In the genomic region with DNA sequence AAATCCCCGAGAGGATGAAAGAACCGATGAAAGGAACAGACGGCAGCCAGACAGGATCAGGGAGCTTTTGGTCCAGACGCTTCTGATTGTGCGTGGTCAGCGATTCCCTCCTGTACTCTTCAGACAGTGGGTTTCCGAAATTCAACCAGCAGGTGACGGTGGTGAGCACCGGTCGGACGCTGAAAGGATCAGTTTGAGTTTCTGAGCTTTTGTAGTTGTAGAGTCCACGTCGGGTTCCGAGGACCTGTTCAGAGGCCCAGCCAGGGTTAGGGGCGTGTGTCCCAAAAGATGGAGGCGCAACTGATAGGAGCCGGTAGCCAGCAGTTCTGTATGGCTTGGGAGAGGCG, we compare ENCODE assay signal across 8 mouse cellular contexts. TPM values are rescaled to one million over a fixed set of nuclear protein-coding genes. Genes with fewer than 3 reads are reported as not detected.
DNase-seq lines count a peak whose midpoint lies in the region; ATAC-seq and TF ChIP-seq lines count a peak whose summit lies in the region.

No protein-coding gene starts in this region.

- H3K4me3 ChIP-seq in embryonic fibroblast, embryonic 13.5 days (ENCODE audit: insufficient read depth, low read length) = peak overlapping the region; percentile 80
- peak overlapping the region; percentile 34 for H3K4me3 ChIP-seq in hindbrain, postnatal 0 days (ENCODE audit: low read length)
- H3K4me3 ChIP-seq in liver, adult 2 months (ENCODE audit: insufficient read depth, low read depth, low read length) = peak overlapping the region; percentile 64
- H3K4me3 ChIP-seq in midbrain, postnatal 0 days (ENCODE audit: low read depth, low read length) = peak overlapping the region; percentile 46
- peak overlapping the region; percentile 39 for H3K4me3 ChIP-seq in thymus, adult 2 months (ENCODE audit: control insufficient read depth, insufficient read depth, low read length)

- no peaks in the 10 kb centered on the region for H3K79me2 ChIP-seq in liver, adult 2 months (ENCODE audit: control insufficient read depth, insufficient read depth, low read length)

- no peaks in the 10 kb centered on the region; the same call in 1 of the 2 replicates for H3K4me1 ChIP-seq in embryonic fibroblast, embryonic 13.5 days (ENCODE audit: control insufficient read depth, insufficient read depth, low read length)
- H3K4me1 ChIP-seq in hindbrain, postnatal 0 days (ENCODE audit: insufficient read depth, low read length) = peaks cover 5% of the 10 kb centered on the region; the same call in 1 of the 2 replicates
- H3K4me1 ChIP-seq in liver, adult 2 months (ENCODE audit: control insufficient read depth, insufficient read depth, low read length) = 0 out of 2 replicates have a peak, but pooled peaks cover 3% of the 10 kb centered on the region
- no peaks in the 10 kb centered on the region for H3K4me1 ChIP-seq in midbrain, postnatal 0 days (ENCODE audit: insufficient read depth, low read length)
- peaks cover 19% of the 10 kb centered on the region for H3K4me1 ChIP-seq in thymus, adult 2 months (replicated peaks; ENCODE audit: control insufficient read depth, insufficient read depth, low read length)

- DNase-seq in left cerebral cortex, adult 18-20 months (ENCODE audit: low spot score in 2 of 2) = peak; percentile 27 to 30
- DNase-seq in left cerebral cortex, adult 8-10 months (ENCODE audit: low spot score in 2 of 2) = no peak
- peak; percentile 40 to 57 for DNase-seq in adrenal gland, postnatal 4 days (ENCODE audit: low spot score in 2 of 2)
- peak; percentile 83 for DNase-seq in hindbrain, postnatal 0 days (ENCODE audit: low spot score)
- peak; percentile 59 for DNase-seq in liver, adult 2 months (ENCODE audit: extremely low read depth, low read depth, low spot score)
- peak; percentile 74 for DNase-seq in midbrain, postnatal 0 days (ENCODE audit: low spot score)
- DNase-seq in thymus, adult 2 months = peak; percentile 66

- peak overlapping the region; percentile 37; the same call in 1 of the 2 replicates for H3K9ac ChIP-seq in hindbrain, postnatal 0 days (replicated peaks; ENCODE audit: low read length)
- peak overlapping the region; percentile 57 for H3K9ac ChIP-seq in liver, adult 2 months (ENCODE audit: low read depth, low read length)
- H3K9ac ChIP-seq in midbrain, postnatal 0 days (replicated peaks; ENCODE audit: low read length, poor library complexity, severe bottlenecking) = peak overlapping the region; percentile 50

- TF ChIP-seq POLR2A in embryonic fibroblast, embryonic 13.5 days (IDR thresholded peaks at IDR 0.05; ENCODE audit: low read depth, low read length) = no peak
- TF ChIP-seq POLR2A in liver, adult 2 months (IDR thresholded peaks at IDR 0.05; ENCODE audit: extremely low read depth, insufficient read depth, low read length) = no peak
- 0 out of 2 replicates have a peak, but pooled peaks have one; percentile 9 for TF ChIP-seq POLR2A in thymus, adult 2 months (IDR thresholded peaks at IDR 0.05; ENCODE audit: control insufficient read depth, extremely low read depth, insufficient read depth, low read length, poor library complexity)

- WGBS in hindbrain, postnatal 0 days = under 1% methylated on average over 18 of the region's 18 CpGs
- under 1% methylated on average over 18 of the region's 18 CpGs for WGBS in liver, adult 2 months
- 2% methylated on average over 18 of the region's 18 CpGs for WGBS in midbrain, postnatal 0 days
- 4% methylated on average over 18 of the region's 18 CpGs for WGBS in thymus, adult 2 months

- peak; percentile 52 for ATAC-seq in hindbrain, postnatal 0 days
- peak; percentile 22; the same call in 1 of the 2 replicates for ATAC-seq in midbrain, postnatal 0 days (ENCODE audit: low FRiP score)

- H3K9me3 ChIP-seq in hindbrain, postnatal 0 days (ENCODE audit: low read length) = no peaks in the 10 kb centered on the region
- H3K9me3 ChIP-seq in midbrain, postnatal 0 days (ENCODE audit: low read length) = no peaks in the 10 kb centered on the region

- H3K36me3 ChIP-seq in hindbrain, postnatal 0 days (ENCODE audit: insufficient read depth, low read length) = no peaks in the 10 kb centered on the region
- H3K36me3 ChIP-seq in liver, adult 2 months (ENCODE audit: control insufficient read depth, insufficient read depth, low read length) = no peaks in the 10 kb centered on the region
- H3K36me3 ChIP-seq in midbrain, postnatal 0 days (ENCODE audit: insufficient read depth, low read length) = no peaks in the 10 kb centered on the region
- peaks cover 23% of the 10 kb centered on the region for H3K36me3 ChIP-seq in thymus, adult 2 months (ENCODE audit: control insufficient read depth, insufficient read depth, low read length)

- no peaks in the 10 kb centered on the region for H3K27me3 ChIP-seq in hindbrain, postnatal 0 days (ENCODE audit: insufficient read depth, low read length)
- H3K27me3 ChIP-seq in liver, adult 2 months (ENCODE audit: control insufficient read depth, insufficient read depth, low read length) = no peaks in the 10 kb centered on the region
- H3K27me3 ChIP-seq in midbrain, postnatal 0 days (ENCODE audit: insufficient read depth, low read length) = no peaks in the 10 kb centered on the region
- H3K27me3 ChIP-seq in thymus, adult 2 months (ENCODE audit: control insufficient read depth, insufficient read depth, low read length) = no peaks in the 10 kb centered on the region

- peak overlapping the region; percentile 96 for H3K27ac ChIP-seq in embryonic fibroblast, embryonic 13.5 days (ENCODE audit: insufficient read depth, low read length)
- H3K27ac ChIP-seq in hindbrain, postnatal 0 days = peak overlapping the region; percentile 57
- peak overlapping the region; percentile 51 for H3K27ac ChIP-seq in liver, adult 2 months (replicated peaks; ENCODE audit: insufficient read depth, low read depth, low read length)
- H3K27ac ChIP-seq in midbrain, postnatal 0 days (ENCODE audit: low read depth, low read length) = peak overlapping the region; percentile 43; the same call in 1 of the 2 replicates
- H3K27ac ChIP-seq in thymus, adult 2 months (ENCODE audit: control insufficient read depth, insufficient read depth, low read length) = 0 out of 2 replicates have a peak overlapping the region, but pooled peaks have one; percentile 4

- H3K4me2 ChIP-seq in hindbrain, postnatal 0 days (ENCODE audit: low read depth, low read length) = peak overlapping the region; percentile 54
- peak overlapping the region; percentile 78 for H3K4me2 ChIP-seq in midbrain, postnatal 0 days (ENCODE audit: low read depth, low read length, poor library complexity, severe bottlenecking)

- TF ChIP-seq CTCF in embryonic fibroblast, embryonic 13.5 days (IDR thresholded peaks at IDR 0.05; ENCODE audit: borderline replicate concordance, insufficient read depth, low read length) = peak; percentile 63; the same call in 1 of the 2 replicates
- peak; percentile 86 for TF ChIP-seq CTCF in hindbrain, postnatal 0 days (IDR thresholded peaks at IDR 0.05; ENCODE audit: low read depth)
- TF ChIP-seq CTCF in liver, adult 2 months (IDR thresholded peaks at IDR 0.05; ENCODE audit: low read depth, low read length) = peak; percentile 77
- peak; percentile 86 for TF ChIP-seq CTCF in midbrain, postnatal 0 days (IDR thresholded peaks at IDR 0.05)
- TF ChIP-seq CTCF in thymus, adult 2 months (IDR thresholded peaks at IDR 0.05; ENCODE audit: borderline replicate concordance, control insufficient read depth, extremely low read depth, insufficient read depth, low read length, poor library complexity) = peak; percentile 69; the same call in 1 of the 2 replicates

RNA-seq across cellular contexts. Expression of a gene that starts 0.7 kb away (rescaled TPM):
- total RNA-seq in left cerebral cortex, adult 18-20 months (2021) = 1 to 10 TPM; 1.2 to 1.4 TPM
- 1 to 10 TPM; 1.0 to 2.0 (median 1.2) TPM for total RNA-seq in left cerebral cortex, adult 8-10 months (2022)
- 1 to 10 TPM; 3.4 to 4.1 TPM for total RNA-seq in adrenal gland, postnatal 4 days (2021)
- polyA plus RNA-seq in embryonic fibroblast, embryonic 13.5 days (2011; ENCODE audit: insufficient read length, low read depth, missing spikeins) = 20.7 and 26.0 TPM in 2 replicates
- total RNA-seq in hindbrain, postnatal 0 days (2014; rRNA removed) = 1.7 and 2.0 TPM in 2 replicates
- 1.3 and 1.7 TPM in 2 replicates for polyA plus RNA-seq in hindbrain, postnatal 0 days (2015; fragmentation: Nextera tagmentation; extraction: Ambion mirVana)
- total RNA-seq in liver, adult 2 months (2014; rRNA removed) = 0.65 and 1.0 TPM in 2 replicates
- polyA plus RNA-seq in liver, adult 2 months (2012; rRNA removed) = 0.68 and 1.6 TPM in 2 replicates
- 0.93 and 1.6 TPM in 2 replicates for total RNA-seq in midbrain, postnatal 0 days (2014; rRNA removed)
- polyA plus RNA-seq in midbrain, postnatal 0 days (2015; fragmentation: Nextera tagmentation; extraction: Ambion mirVana) = 0.57 and 0.92 TPM in 2 replicates
- polyA plus RNA-seq in thymus, adult 2 months (2012; rRNA removed) = 6.2 and 8.0 TPM in 2 replicates

RNA-seq across cellular contexts. Expression of a gene that starts 2.7 kb away (rescaled TPM):
- total RNA-seq in left cerebral cortex, adult 18-20 months (2021) = not detected
- total RNA-seq in left cerebral cortex, adult 8-10 months (2022) = not detected
- total RNA-seq in adrenal gland, postnatal 4 days (2021) = not detected
- not detected in 2 replicates for polyA plus RNA-seq in embryonic fibroblast, embryonic 13.5 days (2011; ENCODE audit: insufficient read length, low read depth, missing spikeins)
- total RNA-seq in hindbrain, postnatal 0 days (2014; rRNA removed) = not detected in 2 replicates
- not detected in 2 replicates for polyA plus RNA-seq in hindbrain, postnatal 0 days (2015; fragmentation: Nextera tagmentation; extraction: Ambion mirVana)
- not detected in 2 replicates for total RNA-seq in liver, adult 2 months (2014; rRNA removed)
- not detected in 2 replicates for polyA plus RNA-seq in liver, adult 2 months (2012; rRNA removed)
- not detected in 2 replicates for total RNA-seq in midbrain, postnatal 0 days (2014; rRNA removed)
- not detected in 2 replicates for polyA plus RNA-seq in midbrain, postnatal 0 days (2015; fragmentation: Nextera tagmentation; extraction: Ambion mirVana)
- polyA plus RNA-seq in thymus, adult 2 months (2012; rRNA removed) = not detected in 2 replicates

RNA-seq across cellular contexts. Expression of a gene that starts 14.9 kb away (rescaled TPM):
- total RNA-seq in left cerebral cortex, adult 18-20 months (2021) = under 1 TPM in 1 of 2 experiments, not detected in 1; 0.14 TPM
- not detected for total RNA-seq in left cerebral cortex, adult 8-10 months (2022)
- 1 to 10 TPM; 1.4 to 1.7 TPM for total RNA-seq in adrenal gland, postnatal 4 days (2021)
- polyA plus RNA-seq in embryonic fibroblast, embryonic 13.5 days (2011; ENCODE audit: insufficient read length, low read depth, missing spikeins) = not detected in 2 replicates
- total RNA-seq in hindbrain, postnatal 0 days (2014; rRNA removed) = 1.5 TPM in 1 of 2 replicates, not detected in the other
- 0.20 and 0.21 TPM in 2 replicates for polyA plus RNA-seq in hindbrain, postnatal 0 days (2015; fragmentation: Nextera tagmentation; extraction: Ambion mirVana)
- total RNA-seq in liver, adult 2 months (2014; rRNA removed) = 1.2 and 1.9 TPM in 2 replicates
- polyA plus RNA-seq in liver, adult 2 months (2012; rRNA removed) = 2.3 and 3.3 TPM in 2 replicates
- 0.66 TPM in 1 of 2 replicates, not detected in the other for total RNA-seq in midbrain, postnatal 0 days (2014; rRNA removed)
- polyA plus RNA-seq in midbrain, postnatal 0 days (2015; fragmentation: Nextera tagmentation; extraction: Ambion mirVana) = 0.14 TPM in 1 of 2 replicates, not detected in the other
- 405 and 462 TPM in 2 replicates for polyA plus RNA-seq in thymus, adult 2 months (2012; rRNA removed)

RNA-seq across cellular contexts. Expression of a gene that starts 20.3 kb away (rescaled TPM):
- total RNA-seq in left cerebral cortex, adult 18-20 months (2021) = under 1 TPM; 0.35 to 0.72 TPM
- total RNA-seq in left cerebral cortex, adult 8-10 months (2022) = 1 to 10 TPM in 1 of 4 experiments, under 1 TPM in 3; 0.39 to 1.1 (median 0.56) TPM
- total RNA-seq in adrenal gland, postnatal 4 days (2021) = 1 to 10 TPM; 4.8 to 5.6 TPM
- 3.5 and 4.9 TPM in 2 replicates for polyA plus RNA-seq in embryonic fibroblast, embryonic 13.5 days (2011; ENCODE audit: insufficient read length, low read depth, missing spikeins)
- 2.9 and 9.7 TPM in 2 replicates for total RNA-seq in hindbrain, postnatal 0 days (2014; rRNA removed)
- polyA plus RNA-seq in hindbrain, postnatal 0 days (2015; fragmentation: Nextera tagmentation; extraction: Ambion mirVana) = 6.5 and 8.1 TPM in 2 replicates
- 0.13 and 0.18 TPM in 2 replicates for total RNA-seq in liver, adult 2 months (2014; rRNA removed)
- polyA plus RNA-seq in liver, adult 2 months (2012; rRNA removed) = 0.06 and 0.11 TPM in 2 replicates
- 3.3 and 8.7 TPM in 2 replicates for total RNA-seq in midbrain, postnatal 0 days (2014; rRNA removed)
- 4.8 and 6.2 TPM in 2 replicates for polyA plus RNA-seq in midbrain, postnatal 0 days (2015; fragmentation: Nextera tagmentation; extraction: Ambion mirVana)
- 7.1 and 10.2 TPM in 2 replicates for polyA plus RNA-seq in thymus, adult 2 months (2012; rRNA removed)

RNA-seq across cellular contexts. Expression of a gene that starts 20.4 kb away (rescaled TPM):
- 100 to 1,000 TPM; 116 to 118 TPM for total RNA-seq in left cerebral cortex, adult 18-20 months (2021)
- 100 to 1,000 TPM in 3 of 4 experiments, 10 to 100 TPM in 1; 97.6 to 122 (median 112) TPM for total RNA-seq in left cerebral cortex, adult 8-10 months (2022)
- 10 to 100 TPM; 45.9 to 53.3 TPM for total RNA-seq in adrenal gland, postnatal 4 days (2021)
- polyA plus RNA-seq in embryonic fibroblast, embryonic 13.5 days (2011; ENCODE audit: insufficient read length, low read depth, missing spikeins) = 30.8 and 31.8 TPM in 2 replicates
- 95.1 and 118 TPM in 2 replicates for total RNA-seq in hindbrain, postnatal 0 days (2014; rRNA removed)
- polyA plus RNA-seq in hindbrain, postnatal 0 days (2015; fragmentation: Nextera tagmentation; extraction: Ambion mirVana) = 11.9 and 13.1 TPM in 2 replicates
- 10.1 and 14.0 TPM in 2 replicates for total RNA-seq in liver, adult 2 months (2014; rRNA removed)
- 12.6 and 20.7 TPM in 2 replicates for polyA plus RNA-seq in liver, adult 2 months (2012; rRNA removed)
- total RNA-seq in midbrain, postnatal 0 days (2014; rRNA removed) = 112 and 118 TPM in 2 replicates
- polyA plus RNA-seq in midbrain, postnatal 0 days (2015; fragmentation: Nextera tagmentation; extraction: Ambion mirVana) = 15.2 and 16.7 TPM in 2 replicates
- 85.3 and 90.7 TPM in 2 replicates for polyA plus RNA-seq in thymus, adult 2 months (2012; rRNA removed)

Comparison
In these comparisons a context has a peak if more than half of its experiments do, and no peak if none do; other contexts are left out.
1. DNase-seq: peak in left cerebral cortex, adult 18-20 months (2 of 2), adrenal gland, postnatal 4 days (2 of 2), hindbrain, postnatal 0 days (single experiment), liver, adult 2 months (single experiment), midbrain, postnatal 0 days (single experiment) and thymus, adult 2 months (single experiment); none in left cerebral cortex, adult 8-10 months (0 of 2).
2. H3K27ac ChIP-seq: peak in every context shown above with its lines; median percentile 96 in embryonic fibroblast, embryonic 13.5 days; 57 in hindbrain, postnatal 0 days; 51 in liver, adult 2 months; 43 in midbrain, postnatal 0 days; 4 in thymus, adult 2 months.
3. Peak in every context shown above with its lines, with median percentiles within 50 percentile points of each other: H3K4me3 ChIP-seq, CTCF ChIP-seq and H3K9ac ChIP-seq.